Mouse (Mus musculus) forebrain, embryonic 13.5 days (tissue): ENCODE results near the gene Vstm5. TPM values are rescaled to one million over a fixed set of nuclear protein-coding genes. Genes with fewer than 3 reads are reported as not detected.

Experiments
- ATAC-seq: fragments of 200-750 bp; cut with Nextera tagmentation; 2 replicates; pipeline ENCODE4 v1.8.0; 2017
- H3K27ac ChIP-seq: fragments of 300-500 bp; sonication (generic); 2 replicates; pipeline ENCODE4 v1.5.1; 2015; ENCODE audit warnings: inconsistent platforms, mild to moderate bottlenecking, moderate library complexity
- H3K27me3 ChIP-seq: fragments of 300-500 bp; sonication (generic); 2 replicates; pipeline ENCODE4 v1.6.1; 2015; ENCODE audit warnings: mild to moderate bottlenecking, inconsistent platforms
- H3K36me3 ChIP-seq: fragments of 300-500 bp; sonication (generic); 2 replicates; pipeline ENCODE4 v1.6.1; 2015; ENCODE audit warnings: mild to moderate bottlenecking, inconsistent platforms; ENCODE audit not compliant: poor library complexity, severe bottlenecking
- H3K4me1 ChIP-seq: fragments of 300-500 bp; sonication (generic); 2 replicates; pipeline ENCODE4 v1.6.1; 2015; ENCODE audit warnings: inconsistent platforms
- H3K4me2 ChIP-seq: fragments of 300-500 bp; sonication (generic); 2 replicates; pipeline ENCODE4 v1.6.1; 2015; ENCODE audit warnings: inconsistent platforms, mild to moderate bottlenecking, moderate library complexity
- H3K4me3 ChIP-seq: fragments of 300-500 bp; sonication (generic); 2 replicates; pipeline ENCODE4 v1.5.1; 2015; ENCODE audit warnings: mild to moderate bottlenecking, inconsistent platforms
- H3K9ac ChIP-seq: fragments of 300-500 bp; sonication (generic); 2 replicates; pipeline ENCODE4 v1.6.1; 2015; ENCODE audit warnings: mild to moderate bottlenecking, inconsistent platforms
- H3K9me3 ChIP-seq: fragments of 300-500 bp; sonication (generic); replicated peaks from 2 replicates; pipeline ENCODE4 v1.6.1; 2016; ENCODE audit warnings: inconsistent platforms
- WGBS: fragments of 180-500 bp; shearing (Covaris S2); methylation state at CpG from one replicate; pipeline ENCODE4 v1.1.7; 2015; 5-methylcytosine and 5-hydroxymethylcytosine counted together
- polyA plus RNA-seq: library from polyadenylated mRNA; unstranded; fragments of >200 nt; fragmentation: Nextera tagmentation; extraction: Ambion mirVana; gene quantifications from 2 replicates; pipeline ENCODE4 v1.2.1, GENCODE M21; 2015

Vstm5 gene
- polyA plus RNA-seq, 1 experiment from 2014 or later: 2.7 TPM

- Histone ChIP-seq H3K9ac (peak overlapping the region; percentile 66), H3K27me3 (peaks cover 3% of the 10 kb centered on the region; the same call in 1 of the 2 replicates), H3K4me1 (peaks cover 14% of the 10 kb centered on the region), H3K4me2 (peak overlapping the region; percentile 77), H3K4me3 (peak overlapping the region; percentile 46), H3K36me3 (no peaks in the 10 kb centered on the region), H3K9me3 (no peaks in the 10 kb centered on the region), H3K27ac (no peak overlapping the region)
- 85% methylated on average over 16 of the region's 16 CpGs for WGBS
- no peak; the same call in none of the 2 replicates for ATAC-seq
These were observed 401 bp upstream of the Vstm5 start for GRCm38 (mm10) chr9:15238297-15238990.

DNA sequence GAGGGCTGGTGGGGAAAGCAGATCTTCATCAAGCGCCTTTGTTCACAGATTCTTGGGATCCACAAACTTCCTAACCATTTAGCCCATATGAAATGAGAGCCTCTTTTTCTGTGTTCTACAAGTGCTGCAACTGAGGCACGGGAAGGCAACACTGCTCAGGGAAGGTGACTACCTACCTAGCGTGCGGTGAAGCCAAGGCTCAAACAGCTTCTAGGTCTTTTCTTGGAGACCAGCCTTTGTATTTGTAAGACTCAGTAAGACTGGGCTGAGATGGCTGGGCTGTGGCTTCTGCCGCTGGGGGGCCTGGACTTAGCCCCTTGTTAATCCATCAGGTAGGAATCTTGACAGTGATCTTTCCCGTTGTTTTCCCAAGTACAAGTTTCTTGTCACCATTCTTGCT is 1.2 kb downstream of the Vstm5 start:
- no peak for ATAC-seq
- Histone ChIP-seq H3K36me3 (no peaks in the 10 kb centered on the region), H3K4me2 (no peak overlapping the region)

DNA sequence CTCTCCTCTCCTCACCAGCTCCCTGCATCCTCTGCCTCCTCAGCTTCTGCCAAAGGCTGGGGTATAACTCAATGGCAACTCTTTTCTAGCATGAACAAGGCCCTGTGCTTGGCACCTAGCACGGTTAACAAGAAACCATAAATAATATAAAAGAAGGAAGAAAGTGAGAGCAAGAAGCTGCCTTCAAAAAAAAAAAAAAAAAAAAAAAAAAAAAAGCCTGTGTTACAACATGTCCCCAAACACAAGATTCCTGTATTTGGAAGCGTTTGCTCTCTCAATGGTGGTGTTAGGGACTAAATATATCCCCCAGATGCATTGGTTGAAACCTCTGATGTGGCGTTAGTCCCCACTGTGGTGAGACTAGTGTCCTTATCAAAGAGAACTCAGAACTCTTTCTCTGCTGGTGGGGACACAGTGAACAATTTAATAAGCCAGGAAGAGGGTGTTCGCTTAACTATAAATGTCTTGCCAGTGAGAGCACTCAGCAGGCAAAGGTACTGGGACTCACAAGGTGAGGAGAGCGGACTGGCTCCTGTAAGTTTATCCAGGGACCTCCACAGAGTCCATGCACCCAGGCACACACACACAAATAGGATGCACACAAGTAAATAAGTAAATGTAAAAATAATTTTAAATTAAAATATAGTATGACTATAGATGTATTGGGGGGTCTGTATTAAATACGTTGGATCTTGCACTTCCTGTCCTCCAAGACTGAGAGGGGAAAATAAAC is 2.2 kb downstream of the Vstm5 start:
- WGBS: 71% methylated on average over 6 of the region's 6 CpGs
- no peak for ATAC-seq

More for the DNA sequence above, 1.2 kb downstream of the Vstm5 start:
- Histone ChIP-seq H3K9ac (no peak overlapping the region), H3K27ac (no peak overlapping the region), H3K9me3 (no peaks in the 10 kb centered on the region), H3K27me3 (peaks cover 3% of the 10 kb centered on the region; the same call in 1 of the 2 replicates), H3K4me1 (peaks cover 14% of the 10 kb centered on the region), H3K4me3 (no peak overlapping the region)
- 91% methylated on average over 6 of the region's 6 CpGs for WGBS

DNA sequence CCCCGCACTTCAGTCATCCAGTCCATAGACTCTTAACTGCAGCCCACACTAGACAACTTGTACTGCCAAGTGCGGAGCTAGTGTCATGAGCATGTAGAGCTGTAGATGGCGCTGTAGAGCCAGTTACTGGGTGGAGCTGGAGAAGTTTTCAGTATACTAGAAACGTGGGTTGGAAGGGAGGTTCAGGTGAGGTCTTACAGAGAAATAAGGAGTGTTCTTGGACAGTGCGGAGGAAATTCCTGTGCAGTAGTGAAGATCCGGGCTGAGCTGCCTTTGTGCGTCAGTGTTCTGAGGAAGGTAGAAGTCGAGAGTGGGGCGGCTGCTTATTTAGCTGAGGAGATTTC is 2.7 kb downstream of the Vstm5 start:
- WGBS: 46% methylated on average over 9 of the region's 9 CpGs
- H3K27ac ChIP-seq: no peak overlapping the region
- peaks cover 3% of the 10 kb centered on the region; the same call in 1 of the 2 replicates for H3K27me3 ChIP-seq
- H3K9me3 ChIP-seq: no peaks in the 10 kb centered on the region
- H3K4me1 ChIP-seq: peaks cover 14% of the 10 kb centered on the region
- H3K4me3 ChIP-seq: no peak overlapping the region
- H3K9ac ChIP-seq: no peak overlapping the region
- no peaks in the 10 kb centered on the region for H3K36me3 ChIP-seq
- no peak for ATAC-seq
- H3K4me2 ChIP-seq: no peak overlapping the region

More for the DNA sequence above, 2.2 kb downstream of the Vstm5 start:
- H3K36me3 ChIP-seq: no peaks in the 10 kb centered on the region
- no peak overlapping the region for H3K4me3 ChIP-seq
- no peak overlapping the region for H3K4me2 ChIP-seq
- H3K4me1 ChIP-seq: peaks cover 14% of the 10 kb centered on the region
- no peak overlapping the region for H3K27ac ChIP-seq
- no peak overlapping the region for H3K9ac ChIP-seq
- peaks cover 3% of the 10 kb centered on the region; the same call in 1 of the 2 replicates for H3K27me3 ChIP-seq
- H3K9me3 ChIP-seq: no peaks in the 10 kb centered on the region

- H3K9me3 ChIP-seq: no peaks in the 10 kb centered on the region
- WGBS: 95% methylated on average over 1 of the region's 1 CpGs
- peaks cover 14% of the 10 kb centered on the region for H3K4me1 ChIP-seq
- ATAC-seq: no peak
- H3K9ac ChIP-seq: no peak overlapping the region
- H3K4me2 ChIP-seq: no peak overlapping the region
- no peak overlapping the region for H3K4me3 ChIP-seq
- H3K27me3 ChIP-seq: peaks cover 3% of the 10 kb centered on the region; the same call in 1 of the 2 replicates
- H3K27ac ChIP-seq: no peak overlapping the region
- no peaks in the 10 kb centered on the region for H3K36me3 ChIP-seq
These were observed 3.3 kb downstream of the Vstm5 start for GRCm38 (mm10) chr9:15242130-15242529.

GRCm38 (mm10) chr9:15245319-15246075 is 6.7 kb downstream of the Vstm5 start:
- H3K9me3 ChIP-seq: no peaks in the 10 kb centered on the region
- no peak overlapping the region for H3K27ac ChIP-seq
- 82% methylated on average over 14 of the region's 14 CpGs for WGBS
- H3K4me2 ChIP-seq: no peak overlapping the region
- no peak overlapping the region for H3K4me3 ChIP-seq
- H3K4me1 ChIP-seq: no peaks in the 10 kb centered on the region
- H3K36me3 ChIP-seq: no peaks in the 10 kb centered on the region
- no peak for ATAC-seq
- no peak overlapping the region for H3K9ac ChIP-seq
- H3K27me3 ChIP-seq: peaks cover under 1% of the 10 kb centered on the region; the same call in 1 of the 2 replicates

- H3K4me1 ChIP-seq: no peaks in the 10 kb centered on the region
- no peaks in the 10 kb centered on the region for H3K27me3 ChIP-seq
- no peaks in the 10 kb centered on the region for H3K9me3 ChIP-seq
- H3K4me3 ChIP-seq: no peak overlapping the region
- no peak overlapping the region for H3K9ac ChIP-seq
- no peak for ATAC-seq
- H3K27ac ChIP-seq: no peak overlapping the region
- H3K36me3 ChIP-seq: no peaks in the 10 kb centered on the region
- 83% methylated on average over 7 of the region's 7 CpGs for WGBS
- no peak overlapping the region for H3K4me2 ChIP-seq
These were observed 11.5 kb downstream of the Vstm5 start for GRCm38 (mm10) chr9:15250376-15250775.

DNA sequence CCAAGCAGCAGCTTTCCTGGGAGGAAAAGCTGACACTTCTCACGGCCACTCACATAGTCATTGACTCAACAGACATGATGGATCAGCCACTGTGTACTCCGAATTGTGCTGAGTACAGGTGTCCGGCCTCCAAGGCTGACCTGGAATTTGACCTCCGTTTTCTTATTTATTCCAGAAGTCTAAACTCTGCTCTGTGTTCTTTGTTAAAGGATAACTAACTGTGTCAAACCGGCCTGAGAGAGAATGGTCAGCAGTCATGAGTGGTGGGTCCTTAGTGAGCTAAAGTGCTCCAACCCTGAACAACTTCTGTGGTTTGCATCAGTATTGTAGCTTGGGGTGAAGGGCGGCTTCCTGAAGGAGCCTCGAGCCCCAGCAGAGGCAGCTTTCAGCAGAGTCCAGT is 13.4 kb downstream of the Vstm5 start:
- H3K27me3 ChIP-seq: no peaks in the 10 kb centered on the region
- no peak overlapping the region for H3K4me2 ChIP-seq
- H3K36me3 ChIP-seq: no peaks in the 10 kb centered on the region
- no peak overlapping the region for H3K4me3 ChIP-seq
- no peak overlapping the region for H3K27ac ChIP-seq
- H3K4me1 ChIP-seq: no peaks in the 10 kb centered on the region
- no peak for ATAC-seq
- no peak overlapping the region for H3K9ac ChIP-seq
- WGBS: 79% methylated on average over 7 of the region's 7 CpGs
- H3K9me3 ChIP-seq: no peaks in the 10 kb centered on the region

GRCm38 (mm10) chr9:15254501-15254900 is 15.7 kb downstream of the Vstm5 start:
- Histone ChIP-seq H3K4me2 (no peak overlapping the region), H3K27ac (no peak overlapping the region), H3K4me1 (no peaks in the 10 kb centered on the region), H3K4me3 (no peak overlapping the region), H3K9me3 (no peaks in the 10 kb centered on the region), H3K9ac (no peak overlapping the region), H3K27me3 (no peaks in the 10 kb centered on the region), H3K36me3 (no peaks in the 10 kb centered on the region)
- WGBS: 86% methylated on average over 7 of the region's 7 CpGs
- ATAC-seq: no peak

GRCm38 (mm10) chr9:15256214-15256613 is 17.4 kb downstream of the Vstm5 start:
- 79% methylated on average over 3 of the region's 3 CpGs for WGBS
- no peaks in the 10 kb centered on the region for H3K27me3 ChIP-seq
- H3K27ac ChIP-seq: no peak overlapping the region
- peaks cover 14% of the 10 kb centered on the region for H3K36me3 ChIP-seq
- H3K4me1 ChIP-seq: no peaks in the 10 kb centered on the region
- no peak overlapping the region for H3K4me2 ChIP-seq
- H3K9me3 ChIP-seq: no peaks in the 10 kb centered on the region
- H3K9ac ChIP-seq: no peak overlapping the region
- no peak overlapping the region for H3K4me3 ChIP-seq
- ATAC-seq: no peak

DNA sequence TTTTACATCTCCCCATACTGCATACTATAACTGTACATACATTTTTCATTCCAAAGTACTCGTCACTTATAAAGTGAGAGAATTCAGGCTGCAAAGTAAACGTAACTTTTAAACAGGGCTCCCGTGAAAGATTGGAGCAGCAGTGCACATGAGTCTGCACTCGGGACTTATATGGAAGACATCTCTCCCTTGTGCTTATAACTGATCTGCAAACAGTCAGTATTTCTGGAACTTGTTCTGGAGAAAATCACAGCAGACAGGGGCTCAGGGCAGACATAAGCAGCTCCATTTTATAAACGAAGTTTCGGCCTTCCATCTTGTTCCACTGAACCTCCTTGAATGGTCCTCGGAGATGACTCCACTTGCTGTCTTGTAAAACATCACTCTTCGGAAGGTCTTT is 23.1 kb downstream of the Vstm5 start:
- no peaks in the 10 kb centered on the region for H3K9me3 ChIP-seq
- H3K27me3 ChIP-seq: no peaks in the 10 kb centered on the region
- 93% methylated on average over 8 of the region's 8 CpGs for WGBS
- ATAC-seq: no peak
- H3K9ac ChIP-seq: no peak overlapping the region
- no peaks in the 10 kb centered on the region for H3K4me1 ChIP-seq
- no peak overlapping the region for H3K4me2 ChIP-seq
- H3K4me3 ChIP-seq: no peak overlapping the region
- H3K36me3 ChIP-seq: peaks cover 68% of the 10 kb centered on the region
- no peak overlapping the region for H3K27ac ChIP-seq

- WGBS: 94% methylated on average over 10 of the region's 10 CpGs
- H3K27ac ChIP-seq: no peak overlapping the region
- peaks cover 82% of the 10 kb centered on the region for H3K36me3 ChIP-seq
- H3K27me3 ChIP-seq: no peaks in the 10 kb centered on the region
- H3K4me2 ChIP-seq: no peak overlapping the region
- ATAC-seq: no peak
- H3K9me3 ChIP-seq: no peaks in the 10 kb centered on the region
- no peaks in the 10 kb centered on the region for H3K4me1 ChIP-seq
- H3K9ac ChIP-seq: no peak overlapping the region
- H3K4me3 ChIP-seq: no peak overlapping the region
These were observed 24.6 kb downstream of the Vstm5 start for GRCm38 (mm10) chr9:15263487-15263886.
